Mouse (Mus musculus) brain, embryonic 18.5 days (tissue): ENCODE data around the gene Aqp1.

Experiments
- DNase-seq: peaks from one replicate; pipeline ENCODE4 v3.0.0-alpha.2; 2012; ENCODE audit warnings: low read depth, low spot score

The Aqp1 gene

DNA sequence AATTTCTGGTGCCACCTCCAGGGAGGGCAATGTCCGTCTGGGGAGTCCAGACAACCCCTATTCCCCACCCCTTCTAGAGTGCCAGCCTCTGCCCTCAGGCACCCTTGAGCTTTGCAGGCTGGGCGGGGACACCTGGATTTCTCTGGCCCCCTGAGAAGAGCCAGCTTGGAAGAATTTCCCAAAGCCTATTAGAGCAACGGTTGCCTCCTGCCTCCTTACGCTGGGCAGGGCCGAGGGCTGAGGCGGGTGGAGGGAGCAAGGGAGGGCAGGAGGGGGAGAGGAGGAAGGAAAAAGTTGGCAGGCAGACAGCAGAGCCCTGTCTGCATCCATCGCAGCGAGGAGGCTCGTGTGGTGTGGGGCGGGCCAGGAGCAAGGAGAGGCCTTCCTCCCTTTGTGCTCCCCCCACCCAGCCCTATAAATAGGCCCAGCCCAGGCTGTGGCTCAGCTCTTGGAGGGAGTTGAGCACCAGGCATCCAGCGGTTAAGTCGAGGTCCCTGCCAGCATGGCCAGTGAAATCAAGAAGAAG lies at the start of gene Aqp1:
Aqp1 (plus strand) TSS at position 444 of the 526 bp plus-strand sequence.
- DNase-seq, result no peak

DNA sequence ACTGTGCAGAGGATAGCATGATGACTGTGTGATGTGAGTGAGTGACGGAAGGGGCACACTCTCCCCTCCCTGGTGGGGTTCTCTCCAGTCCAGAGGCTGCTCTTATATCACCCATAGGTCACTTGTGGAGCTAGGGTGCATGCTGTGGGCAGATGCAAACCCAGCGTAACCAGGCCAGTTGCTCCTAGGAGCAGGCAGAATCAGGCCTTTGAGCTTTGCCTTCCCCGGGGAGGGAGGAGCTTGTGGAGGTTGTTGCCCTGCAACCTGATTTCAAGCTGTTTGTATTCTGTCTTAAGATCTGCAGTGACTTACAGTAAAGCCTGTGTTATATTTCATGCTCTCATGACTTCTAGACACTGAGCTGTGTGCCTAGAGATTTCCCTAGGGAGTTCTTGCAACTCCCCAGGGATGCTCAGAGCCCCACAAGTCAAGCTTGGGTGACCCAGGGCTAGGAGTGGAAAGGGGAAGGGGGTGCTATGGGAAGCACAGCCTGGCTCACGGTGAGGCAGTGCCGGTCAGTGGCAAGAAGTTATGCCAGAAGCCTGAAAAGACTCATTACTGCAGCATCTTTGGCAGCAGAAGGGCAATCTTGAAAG lies 48.1 kb upstream of the Aqp1 start:
- no peak for DNase-seq

GRCm38 (mm10) chr6:55294549-55295131 lies 41.6 kb upstream of the Aqp1 start:
- no peak for DNase-seq

GRCm38 (mm10) chr6:55295325-55295724 lies 40.9 kb upstream of the Aqp1 start:
- no peak for DNase-seq

DNA sequence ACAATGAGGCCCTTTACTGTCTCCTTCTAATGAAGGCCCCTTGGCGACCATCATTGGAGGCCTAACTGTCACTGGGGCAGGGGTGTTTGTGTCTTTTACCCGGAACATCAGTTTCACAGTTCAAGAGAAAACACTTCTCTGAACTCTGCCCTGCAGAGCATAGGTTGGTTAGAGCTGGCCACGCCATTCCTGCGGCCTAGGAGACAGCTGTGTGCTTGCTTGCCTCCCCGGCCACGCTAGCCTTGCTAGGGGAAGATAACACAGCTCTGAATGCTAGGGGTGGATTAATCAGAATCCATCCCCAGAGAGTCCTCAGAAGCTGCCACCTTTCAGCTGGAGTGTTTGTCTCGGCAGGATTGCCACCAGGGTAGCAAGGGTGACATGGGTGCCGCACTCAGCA lies 36.8 kb upstream of the Aqp1 start:
- no peak for DNase-seq

DNA sequence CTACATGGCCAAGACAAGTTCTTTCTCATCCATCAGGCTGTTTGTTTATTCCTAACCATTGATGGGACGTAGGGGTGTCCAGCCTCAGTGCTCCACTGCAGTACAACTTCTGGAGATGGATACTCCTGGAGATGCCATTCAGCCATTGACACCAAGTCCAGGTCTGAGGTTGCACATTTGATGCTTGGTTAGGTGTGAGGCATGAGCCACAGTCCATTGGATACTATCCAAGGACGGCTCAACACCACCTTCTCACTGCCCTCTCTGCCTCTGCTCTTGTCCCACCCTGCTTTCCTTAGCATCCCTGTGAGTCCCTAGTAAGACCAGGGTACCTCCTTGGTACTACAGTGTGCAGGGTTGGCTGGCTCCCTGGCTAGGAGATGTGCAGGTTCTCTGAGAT lies 36.3 kb upstream of the Aqp1 start:
- DNase-seq, result no peak

DNA sequence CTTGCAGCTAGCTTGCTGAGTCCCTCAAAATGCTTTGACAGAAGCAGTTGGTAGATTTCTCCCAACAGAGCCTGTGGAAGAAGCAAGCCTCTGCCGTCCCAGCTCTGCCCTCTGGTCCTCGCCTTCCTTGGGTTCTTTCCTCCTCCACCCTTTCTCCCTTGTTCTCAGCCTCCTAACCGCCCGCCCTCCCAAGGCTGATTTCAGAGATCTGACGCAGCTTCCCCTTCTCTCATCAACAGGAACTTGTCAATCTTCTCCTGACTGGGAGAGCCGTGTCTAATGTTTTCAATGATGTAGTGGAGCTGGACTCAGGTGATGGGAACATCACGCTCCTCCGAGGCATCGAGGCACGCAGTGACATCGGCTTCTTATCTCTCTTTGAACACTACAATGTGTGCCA lies 35.5 kb upstream of the Aqp1 start:
- DNase-seq, result no peak

DNA sequence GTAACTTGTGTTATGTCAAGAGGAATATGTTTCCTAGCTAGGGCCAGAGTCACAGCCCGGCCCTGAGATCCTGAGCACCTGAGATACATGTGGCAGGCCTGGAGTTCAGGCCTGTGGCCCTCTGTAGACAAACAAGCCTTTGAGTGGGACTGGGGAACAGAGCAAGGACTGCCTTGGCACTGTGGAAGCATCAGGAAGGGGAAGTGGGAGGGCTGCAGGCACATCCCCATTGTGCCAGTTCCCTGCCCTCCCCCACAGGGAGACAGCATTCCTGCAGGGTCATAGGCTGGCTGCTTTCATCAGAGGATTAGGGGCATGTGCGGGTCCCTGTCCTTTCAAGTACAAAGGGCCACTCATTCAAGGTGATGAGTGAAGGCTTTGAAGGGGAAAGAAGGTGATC lies 26.1 kb upstream of the Aqp1 start:
- no peak for DNase-seq

GRCm38 (mm10) chr6:55311962-55312361 lies 24.3 kb upstream of the Aqp1 start:
- DNase-seq, result no peak

GRCm38 (mm10) chr6:55313893-55314292 lies 22.3 kb upstream of the Aqp1 start:
- no peak for DNase-seq

DNA sequence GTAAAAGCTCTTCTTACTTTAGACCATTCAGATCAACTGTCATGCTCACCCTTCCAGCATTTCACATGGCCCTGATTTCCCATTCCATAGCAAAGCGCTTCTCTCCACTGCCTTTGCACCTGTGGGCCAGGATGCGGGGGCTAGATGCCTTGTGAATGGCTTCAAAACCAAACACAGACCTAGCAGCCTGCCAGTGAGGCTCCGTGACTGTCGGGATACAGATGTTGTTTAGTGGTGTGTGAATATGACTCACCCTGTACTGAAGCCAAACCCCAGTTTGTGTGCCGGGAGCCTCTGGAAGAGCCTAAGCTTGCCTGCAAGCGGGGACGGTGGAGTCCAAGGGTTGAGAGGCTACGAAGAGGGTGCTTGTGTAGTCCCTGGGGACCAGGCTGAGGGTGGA lies 21.6 kb upstream of the Aqp1 start:
- no peak for DNase-seq

GRCm38 (mm10) chr6:55318597-55318996 lies 17.6 kb upstream of the Aqp1 start:
- no peak for DNase-seq

DNA sequence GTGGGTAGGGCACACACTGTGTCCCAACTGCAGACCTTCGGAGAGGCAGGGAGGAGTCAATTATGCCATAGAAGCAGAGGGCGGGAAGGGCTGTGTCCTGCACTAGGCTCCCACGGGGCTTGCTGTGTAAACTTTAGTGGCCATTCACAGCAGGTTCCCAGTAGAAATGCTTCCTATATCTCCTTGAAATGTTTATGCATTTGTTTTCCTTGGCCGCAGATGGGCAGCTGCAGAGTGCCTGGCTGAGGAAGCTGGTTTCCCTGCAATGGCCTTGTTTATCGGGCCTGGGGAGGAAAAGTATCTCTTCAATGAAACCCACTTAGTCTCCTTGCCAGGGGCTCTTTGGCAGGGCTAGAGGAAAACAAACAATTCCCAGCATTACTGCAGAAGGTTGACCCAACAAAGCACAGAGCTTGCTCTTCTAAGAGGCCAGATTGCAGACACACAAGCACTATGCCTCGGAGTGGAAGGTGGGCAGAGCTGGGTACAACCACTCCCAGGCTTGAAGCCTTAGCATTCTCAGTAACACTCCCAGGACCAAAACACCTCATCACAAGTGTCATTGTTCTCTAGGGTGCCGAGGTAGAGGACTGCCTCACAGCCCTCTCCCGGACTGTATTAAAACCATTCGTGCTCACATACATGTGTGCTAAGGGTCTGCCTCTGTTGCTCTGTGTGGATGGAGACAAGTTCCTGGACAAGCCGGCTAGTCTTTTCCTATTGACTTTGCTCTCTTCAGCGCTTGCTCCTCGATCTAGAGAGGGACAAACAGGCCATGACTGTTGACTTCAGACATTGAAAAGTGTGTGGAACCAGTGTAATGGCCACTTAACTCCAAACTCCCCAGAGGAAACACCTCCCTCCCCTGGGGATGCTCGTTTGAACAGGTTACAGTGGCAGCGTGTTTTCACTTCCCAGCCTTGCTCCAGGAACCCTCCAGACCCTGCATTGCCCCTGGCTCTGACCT lies 16.4 kb upstream of the Aqp1 start:
- DNase-seq, result no peak

DNA sequence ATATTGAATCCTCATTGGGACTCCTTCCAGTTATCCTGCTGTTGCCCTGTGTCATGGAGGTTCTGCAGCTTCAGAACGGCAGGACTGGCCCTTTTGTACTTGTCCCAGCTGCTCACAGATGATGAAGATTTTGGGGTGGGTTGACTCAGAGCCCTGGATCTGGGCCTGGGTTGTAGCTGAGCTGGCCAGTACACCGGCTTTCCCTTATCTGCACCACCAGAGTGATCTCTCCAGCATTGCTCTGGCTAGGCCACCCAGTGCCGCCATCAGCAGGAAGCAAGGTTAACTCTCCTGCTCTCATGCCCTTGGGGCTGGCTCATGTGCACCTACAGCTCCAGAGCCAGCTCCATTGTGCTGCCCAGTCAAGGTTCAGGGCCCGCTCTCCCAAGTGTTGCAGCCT lies 15.3 kb upstream of the Aqp1 start:
- no peak for DNase-seq

GRCm38 (mm10) chr6:55321518-55321917 lies 14.7 kb upstream of the Aqp1 start:
- DNase-seq, result no peak

DNA sequence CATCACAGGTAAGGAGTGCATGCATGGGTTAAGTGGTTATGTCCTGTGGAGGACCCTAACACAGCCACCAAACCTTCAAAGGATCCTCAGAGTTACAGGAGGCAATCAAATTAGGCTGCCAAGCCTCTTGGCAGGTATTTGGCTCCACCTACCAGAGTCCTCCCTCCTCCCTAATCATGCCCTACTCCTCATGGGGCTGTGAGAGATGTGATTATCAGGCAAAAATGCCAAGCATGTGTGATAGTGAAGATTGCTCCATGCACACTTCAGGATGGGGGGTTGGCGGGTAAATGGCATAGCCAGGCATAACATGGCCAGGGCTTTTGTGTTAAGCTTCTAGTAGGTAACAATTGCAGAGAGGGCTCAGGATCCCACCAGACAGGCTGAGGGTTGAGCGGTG lies 13.3 kb upstream of the Aqp1 start:
- no peak for DNase-seq

DNA sequence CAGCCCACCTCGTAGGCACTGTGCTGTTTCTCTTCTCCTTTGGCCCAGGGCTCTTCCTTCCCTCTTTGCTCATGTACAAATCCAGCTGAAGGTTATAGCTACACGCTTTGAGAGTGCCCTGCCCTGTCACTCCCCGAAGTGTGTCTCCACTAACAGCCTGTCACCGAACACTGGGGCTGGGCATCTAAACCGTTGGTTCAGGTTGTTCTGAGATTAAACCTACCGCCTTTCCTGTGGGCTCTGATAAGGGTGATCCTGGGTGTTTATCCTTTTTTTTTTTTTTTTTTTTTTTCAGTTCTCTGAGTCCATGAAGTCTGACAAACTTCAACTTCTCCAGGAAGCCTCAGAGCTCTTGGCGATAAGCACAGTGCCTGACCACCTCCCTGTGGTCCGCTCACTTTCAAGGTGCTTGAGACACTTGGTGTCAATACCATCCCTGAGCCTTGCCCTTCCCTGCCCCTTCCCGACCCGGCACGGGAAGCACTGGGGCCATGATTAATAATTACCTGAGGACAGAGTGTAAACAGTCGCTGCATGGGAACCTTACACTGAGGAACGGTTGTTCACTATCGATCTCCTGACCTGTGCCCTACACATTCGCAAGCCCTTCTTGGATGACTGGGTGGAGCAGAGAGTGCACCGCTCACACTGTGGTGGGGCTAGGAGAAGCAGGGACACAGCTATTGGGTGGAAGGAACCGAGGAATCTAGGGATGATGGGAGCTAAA lies 12.2 kb upstream of the Aqp1 start:
- no peak for DNase-seq

DNA sequence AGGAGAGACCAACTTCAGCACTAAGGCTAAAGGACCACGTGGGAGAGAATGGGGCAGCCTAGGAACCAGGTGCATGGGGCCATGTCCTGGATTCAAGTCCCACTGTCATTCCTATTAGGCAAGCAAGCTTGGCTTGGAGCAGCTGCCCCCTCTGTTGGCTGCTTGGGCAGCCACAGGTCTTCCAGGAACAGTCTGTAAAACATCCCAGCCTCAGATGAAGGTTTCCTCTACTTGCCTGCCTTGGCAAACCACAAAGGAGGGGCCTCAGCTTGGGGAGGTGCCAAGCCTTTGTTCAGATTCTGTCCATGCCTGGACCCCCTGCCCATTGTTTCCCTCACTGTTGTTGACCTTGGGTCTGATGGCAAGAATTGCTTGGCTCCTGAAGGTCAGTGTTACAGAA lies 11.4 kb upstream of the Aqp1 start:
- no peak for DNase-seq

DNA sequence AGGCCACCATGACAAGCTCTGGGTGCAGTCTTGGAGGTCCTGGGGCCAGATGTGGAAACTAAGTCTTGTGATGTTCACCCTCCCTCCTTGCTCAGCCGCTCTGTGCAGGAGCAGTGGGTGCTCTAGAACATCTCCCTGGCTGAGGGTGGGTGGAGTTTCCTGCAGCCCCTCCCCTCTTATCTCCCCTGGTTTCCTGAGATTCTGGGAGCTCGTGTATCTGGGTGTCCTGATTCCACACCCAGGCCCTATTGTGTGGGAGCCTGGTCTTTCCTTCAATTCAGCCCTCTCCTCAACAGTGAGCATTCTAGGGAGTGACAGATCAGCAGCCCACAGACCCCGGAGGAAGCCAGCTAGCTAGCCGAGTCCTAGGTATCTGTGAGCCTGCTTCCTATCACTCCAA lies 9.9 kb upstream of the Aqp1 start:
- DNase-seq, result no peak

- no peak for DNase-seq
Observed at GRCm38 (mm10) chr6:55327326-55327725, 8.9 kb upstream of the Aqp1 start.

DNA sequence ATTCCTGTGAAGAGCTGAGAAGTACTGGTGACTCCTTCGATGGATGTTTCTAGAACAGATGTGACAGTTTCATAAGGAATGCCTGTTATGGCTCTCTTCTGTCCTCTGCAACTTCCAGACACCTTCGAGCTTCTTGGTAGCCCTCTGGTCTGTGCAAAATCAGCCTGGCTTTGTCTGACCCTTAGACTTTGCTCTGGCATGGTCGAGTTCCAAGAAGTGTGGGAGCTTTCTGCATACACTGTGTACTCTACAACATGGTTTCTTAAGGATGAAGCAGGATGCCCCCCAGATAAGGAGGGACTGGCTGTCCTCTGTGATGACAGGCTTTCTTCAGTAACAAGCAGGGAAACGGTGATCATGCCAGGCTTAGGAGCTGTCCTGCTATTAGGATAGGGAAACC lies 8.1 kb upstream of the Aqp1 start:
- DNase-seq, result no peak

DNA sequence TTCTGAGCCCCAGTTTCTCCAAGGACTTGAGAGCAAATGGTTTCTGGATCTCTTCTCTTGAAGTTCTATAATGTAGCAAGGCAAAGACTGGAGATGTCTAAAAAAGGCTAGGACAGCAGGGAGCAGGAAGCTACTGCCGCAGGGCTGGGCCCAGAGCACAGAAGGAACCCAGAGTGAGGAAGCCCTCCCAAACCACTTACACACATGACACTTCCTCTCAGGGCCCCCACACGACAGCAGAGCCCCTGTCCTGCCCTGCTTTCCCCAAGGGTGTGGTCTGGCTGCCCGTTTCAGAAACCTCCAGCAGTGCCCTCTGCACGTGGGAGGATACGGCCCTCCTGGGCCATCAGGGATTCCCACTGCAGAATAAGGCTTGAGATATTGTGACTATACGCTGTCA lies 4.9 kb upstream of the Aqp1 start:
- DNase-seq, result no peak
